Mouse (Mus musculus) neural tube, embryonic 11.5 days (tissue): ENCODE results near the gene Scimp. TPM values are rescaled to one million over a fixed set of nuclear protein-coding genes. Genes with fewer than 3 reads are reported as not detected.
"Not testable (repeated sequence)": the region's sequence is repeated elsewhere in the genome, so short reads cannot be mapped to it uniquely, and the experiment has no call there.

Source experiments
- ATAC-seq: fragments of 200-750 bp; cut with Nextera tagmentation; 2 replicates; pipeline ENCODE4 v1.8.0; 2017; ENCODE audit warnings: moderate number of reproducible peaks, mild to moderate bottlenecking, moderate TSS enrichment, moderate library complexity; ENCODE audit not compliant: insufficient read depth, low FRiP score, low TSS enrichment
- DNase-seq: peaks from one replicate; pipeline ENCODE4 v3.0.0-alpha.2; 2015; ENCODE audit warnings: low spot score
- H3K27ac ChIP-seq: fragments of 300-500 bp; sonication (generic); 2 replicates; pipeline ENCODE4 v1.5.1; 2014; ENCODE audit warnings: low read depth, mild to moderate bottlenecking, low read length
- H3K27me3 ChIP-seq: fragments of 300-500 bp; sonication (generic); 2 replicates; pipeline ENCODE4 v1.6.1; 2014; ENCODE audit warnings: mild to moderate bottlenecking, low read length, mixed read lengths; ENCODE audit not compliant: control insufficient read depth, insufficient read depth
- H3K36me3 ChIP-seq: fragments of 300-500 bp; sonication (generic); 2 replicates; pipeline ENCODE4 v1.6.1; 2014; ENCODE audit warnings: mild to moderate bottlenecking, low read length, moderate library complexity, mixed read lengths; ENCODE audit not compliant: control insufficient read depth, insufficient read depth
- H3K4me1 ChIP-seq: fragments of 300-500 bp; sonication (generic); 2 replicates; pipeline ENCODE4 v1.6.1; 2014; ENCODE audit warnings: low read length, mixed read lengths; ENCODE audit not compliant: control insufficient read depth, insufficient read depth
- H3K4me2 ChIP-seq: fragments of 300-500 bp; sonication (generic); 2 replicates; pipeline ENCODE4 v1.6.1; 2014; ENCODE audit warnings: low read depth, mild to moderate bottlenecking, moderate library complexity
- H3K4me3 ChIP-seq: fragments of 300-500 bp; sonication (generic); 2 replicates; pipeline ENCODE4 v1.5.1; 2014; ENCODE audit warnings: low read depth, low read length
- H3K9ac ChIP-seq: fragments of 300-500 bp; sonication (generic); 2 replicates; pipeline ENCODE4 v1.6.1; 2014; ENCODE audit warnings: mild to moderate bottlenecking, low read length
- H3K9me3 ChIP-seq: fragments of 300-500 bp; sonication (generic); 2 replicates; pipeline ENCODE4 v1.6.1; 2016; ENCODE audit warnings: low read length; ENCODE audit not compliant: control insufficient read depth
- WGBS: fragments of 180-500 bp; shearing (Covaris S2); extraction: QIAGEN DNeasy Blood & Tissue Kit; methylation state at CpG from one replicate; pipeline ENCODE4 v1.1.7; 2014; 5-methylcytosine and 5-hydroxymethylcytosine counted together
- polyA plus RNA-seq: library from polyadenylated mRNA; unstranded; fragments of >200 nt; fragmentation: Nextera tagmentation; extraction: Ambion mirVana; gene quantifications from 2 replicates; pipeline ENCODE4 v1.2.1, GENCODE M21; 2014

Scimp gene
- polyA plus RNA-seq, 1 experiment from 2014 or later: 0.29 TPM

- 87% methylated on average over 16 of the region's 16 CpGs for WGBS
- Histone ChIP-seq H3K36me3 (no peaks in the 10 kb centered on the region; the same call in 1 of the 2 replicates), H3K27me3 (no peaks in the 10 kb centered on the region), H3K4me2 (no peak overlapping the region), H3K9me3 (no peaks in the 10 kb centered on the region), H3K4me1 (0 out of 2 replicates have a peak, but pooled peaks cover 4% of the 10 kb centered on the region), H3K27ac (no peak overlapping the region), H3K4me3 (no peak overlapping the region), H3K9ac (no peak overlapping the region)
- DNase-seq: no peak
- no peak for ATAC-seq
Observed at GRCm38 (mm10) chr11:70765776-70766445, 46.5 kb downstream of the Scimp start.

- DNase-seq: peak; percentile 82
- H3K27me3 ChIP-seq: no peaks in the 10 kb centered on the region
- H3K4me1 ChIP-seq: 0 out of 2 replicates have a peak, but pooled peaks cover 4% of the 10 kb centered on the region
- peak within 1 kb of the TSS; percentile 69 for H3K27ac ChIP-seq
- ATAC-seq: peak; percentile 72
- H3K36me3 ChIP-seq: no peaks in the 10 kb centered on the region; the same call in 1 of the 2 replicates
- under 1% methylated on average over 78 of the region's 78 CpGs for WGBS
- peak within 1 kb of the TSS; percentile 66 for H3K9ac ChIP-seq
- peak within 1 kb of the TSS; percentile 58 for H3K4me3 ChIP-seq
- H3K9me3 ChIP-seq: no peaks in the 10 kb centered on the region
- peak within 1 kb of the TSS; percentile 77 for H3K4me2 ChIP-seq
Observed at GRCm38 (mm10) chr11:70763936-70764808, 48.2 kb downstream of the Scimp start, which contains the start of gene Zfp3. TSS of gene Zfp3 (plus strand) at chr11:70764209.

- ATAC-seq: peak; percentile 41; the same call in 1 of the 2 replicates
- H3K27ac ChIP-seq: peak overlapping the region; percentile 69; the same call in 1 of the 2 replicates
- H3K4me1 ChIP-seq: 0 out of 2 replicates have a peak, but pooled peaks cover 4% of the 10 kb centered on the region
- 33% methylated on average over 3 of the region's 3 CpGs for WGBS
- peak; percentile 19 for DNase-seq
- no peaks in the 10 kb centered on the region for H3K9me3 ChIP-seq
- no peaks in the 10 kb centered on the region; the same call in 1 of the 2 replicates for H3K36me3 ChIP-seq
- H3K4me3 ChIP-seq: peak overlapping the region; percentile 58
- H3K4me2 ChIP-seq: peak overlapping the region; percentile 77
- no peaks in the 10 kb centered on the region for H3K27me3 ChIP-seq
- H3K9ac ChIP-seq: peak overlapping the region; percentile 66
Observed at GRCm38 (mm10) chr11:70763582-70763935, 48.8 kb downstream of the Scimp start.

DNA sequence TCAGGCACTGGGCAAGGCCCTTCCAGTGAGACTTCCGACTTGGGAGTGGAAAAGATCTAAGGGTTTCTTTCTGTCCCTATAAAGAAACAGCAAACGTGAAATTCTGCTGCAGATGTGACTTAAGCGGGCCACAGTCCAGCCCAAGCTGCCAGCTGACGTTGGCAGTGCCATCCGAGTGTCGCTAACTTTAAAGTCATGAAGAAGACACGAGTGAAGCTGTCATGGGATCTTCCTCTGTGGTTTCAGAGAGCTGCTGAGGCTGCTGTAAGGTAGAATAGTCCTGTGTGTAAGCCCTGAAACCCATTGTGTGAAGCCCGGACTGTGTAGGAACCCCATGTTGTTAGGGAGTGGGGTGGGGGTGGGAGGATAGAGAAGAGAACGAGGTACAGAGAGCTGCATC lies 49.7 kb downstream of the Scimp start:
- no peak overlapping the region for H3K4me2 ChIP-seq
- 89% methylated on average over 9 of the region's 9 CpGs for WGBS
- no peaks in the 10 kb centered on the region for H3K9me3 ChIP-seq
- H3K27ac ChIP-seq: no peak overlapping the region
- no peaks in the 10 kb centered on the region for H3K27me3 ChIP-seq
- no peak overlapping the region for H3K9ac ChIP-seq
- 0 out of 2 replicates have a peak, but pooled peaks cover 4% of the 10 kb centered on the region for H3K4me1 ChIP-seq
- no peak for DNase-seq
- no peak overlapping the region for H3K4me3 ChIP-seq
- no peak for ATAC-seq
- H3K36me3 ChIP-seq: no peaks in the 10 kb centered on the region

- not testable (repeated sequence) for H3K4me1 ChIP-seq, H3K36me3 ChIP-seq, H3K9ac ChIP-seq, H3K4me2 ChIP-seq, ATAC-seq, H3K27me3 ChIP-seq, DNase-seq, H3K9me3 ChIP-seq, H3K27ac ChIP-seq, H3K4me3 ChIP-seq
- 75% methylated on average over 3 of the region's 3 CpGs for WGBS
Observed at GRCm38 (mm10) chr11:70760446-70760845, 51.9 kb downstream of the Scimp start.

DNA sequence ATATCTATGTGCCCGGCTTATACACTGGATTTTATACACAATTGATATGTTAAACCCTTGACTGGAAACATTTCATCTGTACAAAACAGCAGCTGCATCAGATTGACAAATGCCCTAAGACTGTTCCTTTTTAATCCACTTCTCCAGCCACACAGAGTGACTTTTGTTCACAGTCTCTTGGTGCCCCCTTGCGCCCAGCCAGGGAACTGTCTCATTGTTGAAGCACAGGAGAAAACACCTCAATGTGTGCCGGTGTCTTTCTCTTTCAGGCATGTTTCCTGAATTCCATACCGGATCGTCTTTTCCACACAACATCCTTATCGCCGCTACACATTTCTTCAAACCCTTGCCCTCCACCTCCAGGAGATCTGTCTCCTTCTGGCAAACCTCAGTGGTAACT lies 56.7 kb downstream of the Scimp start:
- no peak overlapping the region for H3K4me2 ChIP-seq
- H3K4me3 ChIP-seq: no peak overlapping the region
- H3K9me3 ChIP-seq: no peaks in the 10 kb centered on the region
- H3K9ac ChIP-seq: peak overlapping the region; percentile 37; the same call in 1 of the 2 replicates
- ATAC-seq: no peak
- DNase-seq: peak; percentile 84
- H3K4me1 ChIP-seq: no peaks in the 10 kb centered on the region
- WGBS: 19% methylated on average over 7 of the region's 7 CpGs
- no peaks in the 10 kb centered on the region for H3K36me3 ChIP-seq
- H3K27me3 ChIP-seq: no peaks in the 10 kb centered on the region
- no peak overlapping the region for H3K27ac ChIP-seq

GRCm38 (mm10) chr11:70754958-70755357 lies 57.4 kb downstream of the Scimp start:
- no peak overlapping the region for H3K9ac ChIP-seq
- H3K27me3 ChIP-seq: no peaks in the 10 kb centered on the region
- no peak overlapping the region for H3K27ac ChIP-seq
- no peaks in the 10 kb centered on the region for H3K4me1 ChIP-seq
- WGBS: 65% methylated on average over 7 of the region's 7 CpGs
- H3K4me2 ChIP-seq: no peak overlapping the region
- no peak overlapping the region for H3K4me3 ChIP-seq
- no peaks in the 10 kb centered on the region for H3K9me3 ChIP-seq
- no peaks in the 10 kb centered on the region for H3K36me3 ChIP-seq
- DNase-seq (no peak), ATAC-seq (no peak)

DNA sequence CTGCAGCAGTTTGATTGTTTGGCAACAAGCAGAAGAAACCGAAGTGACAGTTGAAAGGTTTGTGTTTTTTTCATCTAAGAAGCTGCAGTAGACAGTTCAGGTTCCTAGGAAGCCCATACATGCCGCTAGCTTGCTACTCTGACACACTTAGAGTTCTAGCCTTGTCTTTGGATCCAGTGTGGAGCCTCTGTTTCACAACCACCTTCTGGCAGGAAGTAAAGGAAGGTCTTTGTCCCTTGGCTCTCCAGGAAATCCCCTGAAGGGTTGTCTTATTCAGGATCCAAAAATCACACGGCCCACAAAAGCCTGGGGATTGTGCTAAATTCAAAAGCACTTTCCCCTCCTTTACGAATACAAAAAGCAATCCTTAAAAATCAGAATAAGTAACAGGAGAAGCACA lies 57.9 kb downstream of the Scimp start:
- ATAC-seq: no peak

More for the DNA sequence above, 57.9 kb downstream of the Scimp start:
- no peaks in the 10 kb centered on the region for H3K9me3 ChIP-seq
- H3K4me2 ChIP-seq: no peak overlapping the region
- no peaks in the 10 kb centered on the region for H3K27me3 ChIP-seq
- H3K9ac ChIP-seq: no peak overlapping the region
- H3K4me3 ChIP-seq: no peak overlapping the region
- H3K36me3 ChIP-seq: no peaks in the 10 kb centered on the region
- DNase-seq: no peak
- 79% methylated on average over 4 of the region's 4 CpGs for WGBS
- H3K27ac ChIP-seq: no peak overlapping the region
- H3K4me1 ChIP-seq: no peaks in the 10 kb centered on the region
